Mouse (Mus musculus) skeletal muscle tissue, postnatal 0 days (tissue): ENCODE results near the gene Vmn2r111. TPM values are rescaled to one million over a fixed set of nuclear protein-coding genes. Genes with fewer than 3 reads are reported as not detected.

Source experiments
- polyA plus RNA-seq: library from polyadenylated mRNA; unstranded; fragments of >200 nt; fragmentation: Nextera tagmentation; extraction: Ambion mirVana; gene quantifications from 2 replicates; pipeline ENCODE4 v1.2.1, GENCODE M21; 2015

Vmn2r111 gene
- not detected in 2 replicates for polyA plus RNA-seq

GRCm38 (mm10) chr17:22573382-22573781 lies at the start of gene Vmn2r111:
Gene Vmn2r111 (minus strand): TSS chr17:22573482.

GRCm38 (mm10) chr17:22600651-22601050 lies 27.4 kb upstream of the Vmn2r111 start, which contains the start of gene Vmn2r112:
Gene Vmn2r112 (plus strand): TSS chr17:22600951.

Other genes starting within 250 kb of the Vmn2r111 start
- gene Zfp944, start 212.1 kb downstream of the Vmn2r111 start, polyA plus RNA-seq, result 6.8 TPM in 2 replicates
- gene Zfp758, start 212.0 kb downstream of the Vmn2r111 start, polyA plus RNA-seq, result 6.6 and 7.4 TPM in 2 replicates
- gene Zfp946, start 149.3 kb downstream of the Vmn2r111 start, polyA plus RNA-seq, result 4.7 and 4.8 TPM in 2 replicates
- not detected in 2 replicates for gene Vmn2r112, start 27.5 kb upstream of the Vmn2r111 start, polyA plus RNA-seq